Mouse (Mus musculus) yolk sac, embryonic 10.5 days (tissue): ENCODE results near the gene Dnah6.

Experiments used
- DNase-seq: peaks from one replicate; pipeline ENCODE4 v3.0.0-alpha.2; 2017; ENCODE audit warnings: low spot score

Dnah6 gene

DNA sequence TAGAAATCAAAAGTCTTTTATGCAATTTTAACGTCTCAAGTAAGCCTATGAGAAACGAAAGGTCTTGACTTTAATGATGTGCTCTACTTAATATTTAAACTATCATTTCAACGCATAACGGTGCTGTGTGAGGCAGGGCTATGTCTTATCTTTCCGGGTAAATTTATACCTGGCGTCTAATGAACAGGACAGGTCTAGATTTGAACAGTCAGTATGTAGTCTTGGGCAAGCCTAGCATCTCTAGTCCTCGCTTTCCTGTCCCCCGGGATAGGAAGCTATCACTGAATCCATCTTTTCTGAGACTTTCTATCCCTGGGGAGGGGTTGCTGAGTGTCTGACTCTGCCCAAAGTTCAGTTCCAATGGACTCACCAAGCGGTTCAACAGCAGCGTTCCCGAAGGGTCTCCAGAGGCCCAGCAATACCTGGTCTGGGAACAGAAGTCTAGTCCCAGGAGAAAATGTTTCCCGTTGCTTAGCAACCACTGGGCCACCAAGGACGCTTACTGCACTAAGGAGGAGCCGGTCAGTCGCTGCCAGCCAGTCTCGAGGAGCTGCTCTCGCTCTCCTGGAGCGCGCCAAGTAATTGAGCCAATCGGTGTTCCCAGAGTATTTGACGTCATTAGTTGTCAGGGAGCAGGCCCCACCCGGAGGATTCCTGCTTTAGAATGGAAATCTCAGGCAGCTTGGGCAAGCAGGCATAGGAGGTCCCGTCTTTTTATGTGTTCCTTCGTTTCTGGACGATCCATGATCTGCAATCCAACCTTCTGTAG, at the start of gene Dnah6:
Dnah6 (minus strand) TSS at position 463 of the 769 bp plus-strand sequence.
- DNase-seq = peak; percentile 89

DNA sequence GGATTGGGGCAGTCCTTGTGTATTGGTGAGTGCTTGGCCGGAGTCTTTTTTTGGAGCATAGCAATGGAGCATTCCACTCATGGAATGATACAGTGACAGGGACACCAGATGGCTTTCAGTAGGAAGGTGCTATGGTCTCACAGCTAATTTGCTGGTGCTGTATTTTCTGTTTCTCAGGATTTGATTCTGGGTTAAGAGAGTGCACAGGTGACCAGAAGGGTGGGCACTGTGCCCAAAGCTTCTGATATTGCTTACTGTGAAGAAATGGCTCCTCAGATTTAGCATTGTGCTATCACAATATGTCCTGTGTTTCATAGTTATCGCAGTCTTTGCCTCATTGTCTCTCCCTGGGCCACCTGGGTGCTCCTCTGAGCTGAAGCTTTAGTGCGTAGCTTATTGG, 47.9 kb upstream of the Dnah6 start:
- no peak for DNase-seq

DNA sequence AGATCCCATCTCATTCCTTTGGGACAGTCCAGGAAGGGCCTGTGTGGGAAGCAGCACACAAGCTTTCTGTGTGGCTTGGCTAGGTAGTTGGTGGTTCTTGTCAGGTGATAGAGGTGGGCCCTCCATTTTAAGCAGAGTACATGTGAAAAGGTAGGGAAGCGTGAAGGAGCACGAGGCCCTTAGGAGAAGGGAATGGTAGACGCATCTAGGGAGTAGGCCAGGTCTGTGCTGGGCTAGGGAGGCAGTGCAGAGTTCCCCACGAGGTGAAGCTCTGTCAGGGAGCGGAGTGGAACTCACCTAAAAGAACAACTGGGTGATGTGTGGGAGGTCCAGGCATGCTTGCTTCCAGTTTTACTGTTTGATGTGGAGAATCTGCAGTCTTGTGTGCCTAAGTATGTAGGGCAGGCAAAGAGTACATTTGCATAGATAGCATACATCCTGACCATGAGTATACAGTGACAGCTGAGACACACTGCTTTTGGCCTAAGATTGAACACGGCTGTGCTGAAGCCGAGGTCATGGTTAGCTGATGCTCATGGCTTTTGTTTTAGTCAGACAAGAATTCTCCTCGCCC, 46.4 kb upstream of the Dnah6 start:
- DNase-seq = no peak

DNA sequence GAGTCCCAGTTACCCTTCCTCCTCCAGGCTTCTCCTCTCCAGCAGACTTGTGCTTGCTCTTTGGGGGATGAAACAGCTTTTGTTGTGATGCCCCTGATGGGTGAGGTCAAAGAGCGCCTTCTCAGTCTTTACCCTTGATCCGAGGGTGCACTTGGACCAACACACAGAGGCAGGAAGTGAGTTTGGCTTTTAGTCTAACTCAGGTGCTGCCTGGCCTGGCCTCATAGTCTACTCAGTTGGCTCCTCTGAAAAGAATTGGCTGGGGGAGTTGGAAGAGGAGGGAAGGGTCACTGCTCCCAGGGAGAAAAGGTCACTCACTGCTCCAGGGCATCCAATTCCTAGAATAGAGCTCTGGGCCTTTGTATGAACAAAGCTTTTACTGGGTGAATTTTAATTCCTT, 43.4 kb upstream of the Dnah6 start:
- no peak for DNase-seq

DNA sequence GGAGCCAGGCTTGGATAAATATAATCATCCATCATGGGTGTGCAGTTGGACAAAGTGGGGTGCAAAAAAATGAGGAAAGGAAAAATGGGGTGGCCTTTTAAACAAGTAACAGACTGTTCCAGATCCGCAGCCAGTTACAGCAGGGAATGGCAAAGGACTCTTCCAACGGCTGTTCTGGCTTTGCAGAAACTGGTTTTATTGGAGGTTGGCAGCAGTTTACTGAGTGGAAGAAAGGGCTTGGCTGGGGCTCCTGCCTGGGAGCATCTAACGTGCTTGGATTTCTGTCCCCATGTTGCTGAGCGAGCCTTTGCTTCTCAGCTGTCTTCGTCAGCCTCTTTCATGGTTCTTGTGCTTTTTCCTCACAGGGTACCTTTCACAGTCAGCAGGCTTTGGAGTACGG, 38.7 kb upstream of the Dnah6 start:
- DNase-seq = no peak

DNA sequence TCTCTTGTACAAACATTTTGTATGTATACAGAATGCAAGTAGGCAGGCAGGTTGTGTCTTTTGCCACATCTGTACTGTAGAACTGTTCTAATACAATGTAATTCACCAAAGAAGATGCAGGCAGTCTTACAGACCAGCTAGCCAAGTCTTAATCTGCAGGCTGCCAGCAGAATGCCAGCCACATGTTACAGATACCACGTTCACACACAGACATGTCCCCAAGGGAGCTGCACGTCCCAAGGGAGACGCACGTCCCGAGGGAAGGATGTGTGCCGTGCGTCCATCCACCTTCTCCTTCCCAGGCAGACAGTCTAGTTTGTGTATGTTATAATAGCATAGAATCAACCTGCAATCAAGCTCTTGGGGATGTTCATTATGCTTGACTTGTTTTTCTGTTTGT, 35.6 kb upstream of the Dnah6 start:
- no peak for DNase-seq

DNA sequence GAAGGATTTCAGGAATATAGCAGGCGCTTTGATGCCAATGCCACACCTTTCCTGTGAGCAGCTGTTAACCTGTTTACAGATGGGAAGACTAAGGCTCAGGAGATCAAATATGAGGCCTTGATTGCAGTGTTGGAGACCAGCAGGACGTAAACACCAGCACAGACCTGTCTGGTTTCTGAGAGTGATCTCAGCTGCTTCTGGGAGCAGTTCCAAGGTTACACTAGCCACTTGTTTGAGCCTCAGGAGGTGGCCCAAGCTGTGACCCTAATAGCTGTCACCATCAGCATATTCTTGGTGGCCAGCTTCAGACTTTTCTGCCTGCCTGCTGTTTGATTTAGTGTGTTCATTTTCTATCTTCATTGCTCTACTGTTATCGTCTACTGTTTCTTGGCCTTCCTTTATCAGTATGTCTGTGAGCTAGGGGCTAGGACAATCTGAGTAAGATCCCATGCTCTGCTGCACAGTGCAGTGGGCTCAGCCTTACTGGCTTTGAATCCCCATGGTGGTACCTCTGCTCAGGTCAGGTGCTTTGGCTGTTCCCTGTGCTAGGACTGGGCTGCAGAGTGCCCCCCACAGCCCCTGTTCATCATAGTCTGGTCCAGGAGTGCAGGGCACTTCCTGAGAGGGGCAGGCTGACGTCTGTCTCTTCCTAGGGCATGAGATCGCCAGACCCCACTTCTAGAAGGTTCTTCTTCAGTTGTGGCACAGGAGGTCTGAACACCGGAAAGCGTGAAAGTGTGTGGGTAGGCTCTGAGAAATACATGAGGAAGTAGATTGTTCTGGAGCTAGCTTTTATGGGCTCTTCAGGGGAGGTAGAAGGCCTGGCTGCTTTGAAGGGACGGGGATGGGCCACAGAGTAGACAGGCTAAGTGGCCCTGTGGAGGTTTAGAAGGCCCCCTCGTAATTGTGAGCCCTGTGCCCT, 33.1 kb upstream of the Dnah6 start:
- DNase-seq = no peak

DNA sequence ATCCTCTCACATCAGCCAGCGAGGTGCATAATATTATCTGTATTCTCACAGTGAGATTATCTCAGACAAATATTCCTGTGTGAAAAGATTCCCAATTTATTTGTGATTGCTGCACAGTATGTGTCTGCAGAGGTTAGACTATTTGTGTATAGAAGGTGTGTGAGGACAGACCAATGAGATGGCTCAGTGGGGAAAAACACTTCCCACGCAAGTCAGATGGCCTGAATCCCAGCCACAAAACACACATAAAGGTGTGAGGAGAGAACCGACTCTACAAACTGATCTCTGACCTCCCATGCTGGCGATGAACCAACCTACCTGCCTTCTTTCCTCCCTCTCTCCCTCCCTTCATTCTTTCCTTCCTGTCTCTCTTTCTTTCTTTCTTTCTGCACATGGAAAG, 32.1 kb upstream of the Dnah6 start:
- DNase-seq = no peak

DNA sequence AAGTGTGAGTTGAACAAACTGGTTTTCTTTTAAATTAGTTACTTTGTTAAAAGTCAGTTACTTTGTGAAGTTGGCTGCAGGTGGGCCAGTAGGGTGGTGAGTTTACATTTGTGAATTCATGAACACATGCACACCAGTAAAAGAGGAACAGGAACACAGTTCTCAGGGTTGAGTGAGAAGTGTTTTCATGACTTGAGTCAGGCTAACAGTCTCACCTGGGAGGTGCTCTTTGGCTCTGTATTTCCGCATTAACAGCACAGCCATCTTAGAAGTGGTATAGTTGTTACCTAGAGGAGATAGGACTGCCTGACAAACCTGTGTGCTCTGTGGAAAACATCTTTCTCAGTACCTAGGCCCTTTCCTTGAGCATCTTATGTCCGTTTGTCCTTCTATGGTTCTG, 31.6 kb upstream of the Dnah6 start:
- no peak for DNase-seq

DNA sequence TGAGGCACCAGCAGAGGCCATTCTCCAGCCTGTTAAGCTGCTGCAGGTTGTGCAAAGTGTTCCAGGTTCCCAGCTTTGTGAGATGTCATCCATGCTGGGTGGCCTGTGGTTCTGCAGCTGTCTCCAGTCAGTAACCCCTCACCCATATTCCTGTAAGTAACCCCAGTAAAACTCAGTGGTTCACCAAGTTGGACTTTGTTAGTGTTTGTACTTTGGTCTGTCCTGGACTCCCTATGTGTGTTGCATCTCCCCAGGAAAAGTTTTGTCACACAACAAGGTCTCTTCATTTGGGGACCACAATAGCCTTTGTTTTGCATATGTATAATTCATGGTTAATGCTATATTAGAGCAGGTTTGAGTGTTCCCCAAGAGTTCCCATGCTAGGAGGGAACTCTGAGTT, 30.9 kb upstream of the Dnah6 start:
- no peak for DNase-seq

DNA sequence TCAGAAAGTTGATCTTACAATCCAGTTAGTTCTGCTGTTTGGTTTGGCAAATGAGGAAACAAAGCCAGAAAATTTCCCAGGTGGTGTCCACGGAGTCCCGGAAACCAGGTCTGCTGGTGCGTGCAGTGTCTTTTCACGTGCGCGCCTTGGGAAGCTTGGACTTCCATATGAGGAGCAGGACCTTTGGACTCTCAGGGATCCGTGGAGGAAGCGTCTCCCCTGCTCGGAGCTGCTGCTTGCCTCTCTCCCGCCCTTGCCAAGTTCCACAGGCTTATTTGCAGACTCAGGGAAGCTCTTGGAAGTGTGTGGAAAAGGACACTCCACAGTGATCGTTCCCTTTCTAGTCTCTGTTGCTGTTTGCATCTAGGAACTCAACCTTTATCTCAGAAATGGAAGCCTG, 29.9 kb upstream of the Dnah6 start:
- peak; percentile 59 for DNase-seq

DNA sequence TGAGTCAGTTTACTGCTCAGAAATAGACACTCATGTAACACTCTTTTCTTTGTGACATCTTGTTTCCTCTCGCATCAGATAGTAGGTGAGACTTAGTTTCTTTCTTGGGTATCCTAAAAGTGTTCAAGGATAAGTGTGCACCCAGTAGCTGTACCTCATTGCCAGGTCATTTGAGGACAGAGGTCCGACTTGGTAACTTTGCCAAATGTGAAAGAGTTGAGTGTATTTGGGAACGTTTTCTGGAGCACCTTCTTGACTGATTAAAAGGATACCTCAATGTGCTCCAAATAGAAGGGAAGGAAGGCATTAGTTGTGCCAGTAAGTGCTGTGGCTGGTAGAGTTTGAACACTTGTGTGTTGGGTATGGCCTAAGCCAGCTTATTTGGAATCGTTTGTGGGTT, 28.4 kb upstream of the Dnah6 start:
- DNase-seq = no peak

DNA sequence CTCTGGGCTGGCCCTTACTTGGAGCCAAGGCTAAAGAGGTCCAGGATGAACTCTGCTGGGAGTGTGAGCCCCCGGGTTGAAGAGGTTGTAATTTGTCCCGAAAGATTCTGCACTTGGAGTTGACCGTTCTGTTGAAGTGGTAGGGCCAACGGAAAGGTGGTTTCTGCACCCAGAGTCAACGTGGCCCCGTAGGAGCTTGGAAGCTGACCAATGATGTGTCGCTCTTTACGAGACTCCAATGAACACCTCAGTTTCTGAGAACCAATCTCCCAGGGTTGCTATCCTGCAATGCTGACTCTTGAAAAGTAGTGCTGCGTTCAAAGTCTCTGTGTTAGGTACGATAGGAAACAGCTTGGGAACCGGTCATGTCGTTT, 27.6 kb upstream of the Dnah6 start:
- DNase-seq = peak; percentile 67

DNA sequence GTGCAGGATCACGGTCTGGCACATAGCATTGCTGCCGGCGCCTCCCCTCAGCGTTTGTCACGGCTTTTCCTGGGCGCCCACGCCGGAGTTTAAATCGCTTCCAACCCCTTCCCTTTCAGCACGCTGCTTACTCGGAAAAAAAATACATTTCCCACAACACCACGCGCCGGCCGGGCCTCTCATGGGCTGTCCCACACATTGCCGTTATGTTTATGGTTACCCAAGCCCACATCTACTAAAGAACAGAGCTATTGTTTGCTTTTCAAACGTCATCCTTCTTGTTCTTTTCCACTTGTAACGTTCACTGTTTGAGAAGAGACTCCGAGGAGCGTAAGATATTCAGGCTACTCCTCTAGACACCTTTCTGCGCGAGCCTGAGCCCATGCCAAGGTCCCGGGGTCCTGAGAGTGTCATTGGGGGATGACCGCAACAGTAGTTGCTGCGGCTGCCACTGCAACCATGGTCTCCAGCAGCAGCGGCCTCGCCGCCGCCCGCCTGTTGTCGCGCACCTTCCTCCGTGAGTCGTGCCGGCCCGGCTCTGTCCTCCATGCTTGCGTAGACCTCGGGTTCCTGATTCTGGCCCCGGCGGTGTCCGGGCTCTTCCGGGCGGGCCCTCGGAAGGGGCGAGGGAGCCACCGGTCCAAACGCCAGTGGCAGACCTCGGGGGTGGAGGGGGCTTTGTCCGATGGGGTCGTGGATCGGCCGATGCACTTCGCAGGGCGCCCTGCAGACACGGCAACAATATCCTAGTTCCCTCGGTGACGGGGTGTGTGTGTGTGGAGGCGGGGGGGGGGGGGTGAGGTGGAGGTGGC, 27.0 kb upstream of the Dnah6 start, which contains the start of gene Suclg1:
Suclg1 (plus strand) TSS at position 146 of the 812 bp plus-strand sequence.
- peak; percentile 92 for DNase-seq

DNA sequence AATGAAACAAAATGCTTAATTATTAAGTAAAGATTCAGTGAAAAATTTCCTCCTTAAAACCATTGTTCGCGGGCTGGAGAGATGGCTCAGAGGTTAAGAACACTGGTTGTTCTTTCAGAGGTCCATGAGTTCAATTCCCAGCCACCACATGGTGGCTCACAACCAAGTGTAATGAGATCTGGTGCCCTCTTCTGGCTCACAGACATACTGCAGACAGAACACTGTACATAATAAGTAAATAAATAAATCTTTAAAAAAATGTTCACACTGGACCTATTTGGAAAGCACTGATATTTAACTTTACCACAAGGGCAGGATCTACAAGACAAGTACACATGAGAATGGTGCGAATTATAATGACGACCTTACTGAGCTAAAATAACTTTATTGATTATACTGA, 26.0 kb upstream of the Dnah6 start:
- DNase-seq = no peak

DNA sequence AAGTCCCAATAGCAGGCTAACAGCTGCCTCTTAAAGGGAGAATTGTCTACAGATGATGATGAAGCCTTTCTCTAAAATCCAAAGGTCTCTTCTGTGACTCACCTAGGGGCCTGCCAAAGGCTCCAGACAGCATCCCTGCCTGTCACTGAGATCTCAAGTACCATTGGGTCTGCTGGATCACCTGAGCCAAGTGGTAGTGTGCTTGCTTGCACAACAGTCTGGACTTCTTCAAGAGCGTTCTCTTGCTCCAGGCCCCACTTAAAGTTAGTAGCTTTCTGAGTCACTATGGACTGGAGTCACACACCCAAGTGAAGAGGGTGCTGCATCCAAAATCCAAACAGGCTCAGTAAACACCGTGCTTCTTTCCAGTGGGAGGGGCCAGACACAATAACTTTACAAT, 25.4 kb upstream of the Dnah6 start:
- DNase-seq = no peak

DNA sequence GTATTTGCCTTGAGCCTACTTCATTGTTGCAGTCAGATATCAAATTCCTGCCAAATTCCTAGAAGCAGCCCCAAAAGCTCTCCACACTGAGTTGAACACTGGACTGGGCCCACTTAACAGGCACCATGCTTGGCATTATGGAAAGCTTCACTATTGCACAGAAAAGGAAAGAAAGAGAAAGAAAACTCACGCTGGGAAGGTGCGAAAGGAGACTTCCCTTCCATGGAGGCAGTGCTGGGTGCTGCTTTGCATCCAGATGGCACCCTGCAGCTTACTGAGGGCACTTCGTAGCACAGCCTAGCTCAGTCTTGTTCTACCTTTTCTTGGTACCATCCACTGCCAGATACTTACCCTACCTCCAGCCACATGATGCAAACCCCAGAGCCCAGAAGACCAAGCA, 14.2 kb upstream of the Dnah6 start:
- no peak for DNase-seq

DNA sequence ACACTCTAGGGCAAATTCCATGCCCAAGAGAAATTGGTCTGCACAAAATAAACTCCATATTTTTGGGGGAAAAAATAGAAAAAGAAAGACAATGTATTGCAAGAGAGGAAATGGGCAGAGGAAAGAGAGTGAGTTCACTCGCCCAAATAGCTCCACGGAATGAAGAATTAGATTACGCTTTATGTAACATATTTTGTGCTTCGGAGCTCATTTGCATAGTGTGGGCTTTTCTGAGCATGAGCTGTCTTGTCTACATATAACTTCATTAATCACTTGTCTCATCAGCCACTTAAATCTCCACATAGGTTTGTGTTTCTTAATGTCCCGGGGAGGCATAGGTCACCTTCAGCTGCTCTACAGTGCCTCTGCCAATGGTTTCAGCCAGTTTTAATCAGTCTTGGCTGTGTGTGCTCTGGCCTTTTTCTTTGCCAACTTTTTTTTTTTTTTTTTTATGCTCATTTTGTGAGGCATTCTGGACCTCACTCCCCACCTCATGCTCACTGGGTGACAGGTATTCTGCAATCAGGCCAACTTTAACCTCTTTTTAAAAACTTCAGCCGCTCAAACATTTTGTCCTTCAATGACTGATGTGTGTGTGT, 12.9 kb upstream of the Dnah6 start:
- DNase-seq = no peak

DNA sequence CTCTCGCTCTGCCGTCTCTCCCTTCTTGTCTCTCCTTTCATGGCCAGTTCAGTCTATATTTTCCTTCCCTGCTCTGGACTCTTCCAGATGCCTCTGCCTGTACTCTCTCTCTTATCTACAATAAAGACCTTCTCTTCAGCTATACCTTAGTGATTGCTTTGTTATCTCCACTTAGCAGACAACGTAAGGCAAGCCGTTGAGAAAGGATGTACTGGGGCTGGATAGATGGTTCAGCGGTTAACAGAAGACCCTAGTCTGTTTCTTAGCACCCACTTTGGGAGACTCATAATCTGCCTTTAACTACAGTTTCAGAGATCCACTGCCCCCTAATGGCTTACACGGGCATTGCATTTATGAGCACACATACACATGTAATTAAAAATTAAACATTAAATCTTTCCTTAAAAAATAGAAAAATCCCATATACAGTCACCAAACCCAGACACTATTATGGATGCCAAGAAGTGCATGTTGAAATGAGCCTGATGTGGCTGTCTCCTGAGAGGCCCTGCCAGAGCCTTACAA, 11.8 kb upstream of the Dnah6 start:
- DNase-seq = no peak

DNA sequence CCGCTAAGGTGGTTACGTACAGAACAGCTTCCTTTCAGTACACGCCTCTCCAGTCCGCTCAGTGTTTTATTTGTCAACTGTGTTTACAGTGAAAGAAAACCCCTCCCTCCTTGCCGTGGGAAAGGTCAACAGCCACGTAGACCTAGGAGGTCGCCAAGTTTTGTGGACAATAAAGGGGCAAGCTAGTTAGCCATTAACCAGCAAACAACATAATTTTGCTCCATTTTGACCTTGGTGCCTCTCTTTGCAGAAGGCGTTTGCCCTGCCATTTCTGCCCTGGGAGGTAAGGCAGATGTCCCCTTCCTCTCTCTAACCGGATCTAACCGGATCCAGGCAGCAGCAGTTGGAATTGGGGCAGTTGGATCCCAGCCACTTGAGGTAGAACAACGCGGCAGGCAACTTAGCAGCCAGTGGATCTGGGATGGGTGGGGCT, 10.7 kb upstream of the Dnah6 start:
- peak; percentile 86 for DNase-seq

DNA sequence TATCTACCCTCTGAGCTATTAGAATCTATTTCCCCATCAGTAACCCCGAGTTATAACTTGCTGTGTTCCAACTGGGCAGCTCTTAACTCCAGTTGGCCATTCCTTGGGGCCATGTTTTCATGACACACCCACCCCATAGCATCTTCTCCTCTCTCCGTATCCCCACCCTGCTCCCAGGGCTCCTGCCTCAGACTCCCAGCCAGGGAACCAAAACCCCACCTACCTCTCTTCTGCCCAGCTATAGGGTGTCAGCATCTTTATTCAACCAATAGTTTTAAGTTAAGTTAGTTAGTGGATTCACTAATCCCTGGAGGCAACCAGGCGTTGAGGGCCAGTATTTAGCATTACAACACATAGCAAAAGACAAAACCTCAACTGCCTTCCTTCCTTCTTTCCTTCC, 7.4 kb upstream of the Dnah6 start:
- DNase-seq = no peak
